Mouse (Mus musculus): Measurements from ENCODE around the gene Myl6b.

Myl6b gene

GRCm38 (mm10) chr10:128455280-128455679 is 43.2 kb downstream of the Myl6b start:
- DNase-seq (ENCODE audit: extremely low read depth, insufficient read length, low spot score) = peak; percentile 71

- DNase-seq (ENCODE audit: extremely low read depth, insufficient read length, low spot score) = no peak
Observed at GRCm38 (mm10) chr10:128454471-128454870, 44.0 kb downstream of the Myl6b start.

GRCm38 (mm10) chr10:128451014-128451413 is 47.5 kb downstream of the Myl6b start:
- no peak for DNase-seq (ENCODE audit: extremely low read depth, insufficient read length, low spot score)

GRCm38 (mm10) chr10:128445407-128445806 is 53.1 kb downstream of the Myl6b start:
- DNase-seq (ENCODE audit: extremely low read depth, insufficient read length, low spot score) = no peak

- no peak for DNase-seq (ENCODE audit: extremely low read depth, insufficient read length, low spot score)
Observed at GRCm38 (mm10) chr10:128444354-128444753, 54.1 kb downstream of the Myl6b start.

Data from 3134 (cell line).